Mouse (Mus musculus) spleen, adult 2 months (tissue): ENCODE measurements at regions not wholly inside any gene's neighbourhood (a gene's known extent, or its start where the extent isn't known, plus 50 kb on each side); places are given as distances from the start of the nearest gene placed in this dataset.

Experiments used
- DNase-seq, 2 experiments: peaks; one replicate each; pipeline versions ENCODE4 v3.0.0 to v3.0.0-alpha.2; 2012 to 2021; ENCODE audit warnings: low spot score in 2 of 2, low read depth in 1 of 2
- H3K27ac ChIP-seq: fragments of 200-500 bp; 2 replicates; pipeline ENCODE4 v1.5.1; 2012; ENCODE audit warnings: low read length, inconsistent platforms; ENCODE audit not compliant: insufficient read depth
- H3K27me3 ChIP-seq: fragments of 200-500 bp; 2 replicates; pipeline ENCODE4 v1.6.1; 2012; ENCODE audit warnings: mild to moderate bottlenecking, moderate library complexity, low read length, inconsistent platforms; ENCODE audit not compliant: control insufficient read depth, insufficient read depth
- H3K36me3 ChIP-seq: fragments of 200-500 bp; 2 replicates; pipeline ENCODE4 v1.6.1; 2012; ENCODE audit warnings: mild to moderate bottlenecking, low read length, inconsistent platforms; ENCODE audit not compliant: control insufficient read depth, insufficient read depth
- H3K4me1 ChIP-seq: fragments of 200-500 bp; 2 replicates; pipeline ENCODE4 v1.6.1; 2011; ENCODE audit warnings: inconsistent platforms; ENCODE audit not compliant: control insufficient read depth, insufficient read depth, insufficient read length
- H3K4me3 ChIP-seq: fragments of 200-500 bp; 2 replicates; pipeline ENCODE4 v1.5.1; 2011; ENCODE audit warnings: mild to moderate bottlenecking, inconsistent platforms; ENCODE audit not compliant: insufficient read depth, insufficient read length; ENCODE audit errors: extremely low read depth
- CTCF ChIP-seq: fragments of 200-500 bp; IDR thresholded peaks from 2 replicates; pipeline ENCODE4 v1.5.1; 2011; ENCODE audit warnings: mild to moderate bottlenecking, inconsistent platforms; ENCODE audit not compliant: insufficient read depth, insufficient read length, insufficient replicate concordance; ENCODE audit errors: extremely low read depth
- POLR2A ChIP-seq: fragments of 200-500 bp; IDR thresholded peaks from 2 replicates; pipeline ENCODE4 v1.6.1; 2011; ENCODE audit warnings: low read depth, low read length, inconsistent platforms
- WGBS: fragments of 180-500 bp; shearing (Covaris S2); methylation state at CpG from one replicate; pipeline ENCODE4 v1.1.7; 2018; 5-methylcytosine and 5-hydroxymethylcytosine counted together

DNA sequence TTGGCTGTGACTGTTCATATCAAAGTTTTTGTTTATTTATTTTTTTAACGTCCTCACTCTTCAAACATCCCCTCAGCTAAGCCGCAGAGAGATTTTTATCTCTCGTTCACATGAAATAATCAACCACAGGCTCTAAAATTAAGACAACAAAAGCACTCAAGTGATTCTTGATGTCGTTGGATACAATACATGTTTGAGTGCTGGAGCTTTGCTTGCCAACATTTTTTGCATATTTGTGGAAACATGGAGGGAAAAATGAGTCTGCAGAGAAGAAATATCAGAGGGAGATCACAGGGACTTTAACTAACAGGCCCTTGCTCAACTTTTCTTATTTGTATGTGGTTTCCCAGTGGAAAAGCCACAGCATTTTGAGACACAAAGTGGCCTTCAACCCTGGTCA is 338.0 kb upstream of the Mgmt start:
- Histone ChIP-seq H3K27ac (no peak overlapping the region), H3K27me3 (no peaks in the 10 kb centered on the region), H3K4me1 (no peaks in the 10 kb centered on the region), H3K4me3 (no peak overlapping the region), H3K36me3 (no peaks in the 10 kb centered on the region)
- no peak for DNase-seq
- TF ChIP-seq POLR2A, result no peak
- TF ChIP-seq CTCF, result no peak
- 29% methylated on average over 4 of the region's 4 CpGs for WGBS

- no peak for DNase-seq
- Histone ChIP-seq H3K27me3 (no peaks in the 10 kb centered on the region), H3K27ac (no peak overlapping the region), H3K4me1 (no peaks in the 10 kb centered on the region), H3K4me3 (no peak overlapping the region), H3K36me3 (no peaks in the 10 kb centered on the region)
- WGBS, result 86% methylated on average over 6 of the region's 6 CpGs
- TF ChIP-seq POLR2A (no peak), CTCF (no peak)
Observed at GRCm38 (mm10) chr7:136559536-136559935, 334.9 kb upstream of the Mgmt start.

DNA sequence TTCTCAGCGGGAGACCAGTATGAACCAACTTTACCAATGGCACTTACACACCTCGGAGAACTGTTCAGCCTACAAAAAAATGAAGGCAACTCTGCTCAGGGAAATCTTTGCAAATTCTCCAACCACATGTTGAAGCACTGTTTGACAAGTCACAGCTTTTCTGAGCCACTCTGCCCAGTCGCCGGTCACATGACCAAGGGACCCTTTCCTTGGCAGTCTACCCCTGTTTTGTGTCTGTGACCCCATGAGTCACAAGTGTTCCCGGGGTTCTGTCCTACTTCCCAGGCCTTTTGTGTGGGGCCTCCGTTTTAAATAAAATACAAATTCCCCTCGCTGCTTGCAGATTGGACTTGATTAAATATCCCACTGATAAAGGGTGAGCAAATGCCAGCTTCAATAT is 323.5 kb upstream of the Mgmt start:
- H3K36me3 ChIP-seq, result no peaks in the 10 kb centered on the region
- no peaks in the 10 kb centered on the region for H3K4me1 ChIP-seq
- no peak overlapping the region for H3K27ac ChIP-seq
- no peak overlapping the region for H3K4me3 ChIP-seq
- 75% methylated on average over 7 of the region's 7 CpGs for WGBS
- no peaks in the 10 kb centered on the region for H3K27me3 ChIP-seq
- no peak for DNase-seq
- no peak for TF ChIP-seq CTCF
- TF ChIP-seq POLR2A, result no peak

DNA sequence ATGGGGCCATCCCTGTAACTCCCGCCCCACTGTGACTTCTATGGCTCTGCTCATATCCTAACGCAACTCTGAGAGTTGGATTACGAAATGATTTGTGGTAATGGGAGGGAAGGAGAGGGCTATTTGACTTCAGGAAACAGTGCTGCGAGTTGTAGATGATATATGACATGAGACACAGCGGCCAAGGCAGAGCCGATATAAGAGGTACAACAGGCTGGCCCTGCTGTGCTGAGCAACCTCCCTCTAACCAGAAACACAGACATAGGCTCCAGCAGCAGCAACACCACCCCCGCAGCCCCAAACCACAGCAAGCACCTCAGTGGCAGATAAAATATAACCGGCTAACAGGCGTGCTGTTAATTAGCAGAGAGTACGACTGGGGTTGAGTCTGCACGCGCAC is 312.5 kb upstream of the Mgmt start:
- Histone ChIP-seq H3K27ac (no peak overlapping the region), H3K4me3 (no peak overlapping the region), H3K36me3 (no peaks in the 10 kb centered on the region), H3K4me1 (no peaks in the 10 kb centered on the region), H3K27me3 (no peaks in the 10 kb centered on the region)
- WGBS, result 8% methylated on average over 12 of the region's 12 CpGs
- no peak for DNase-seq
- TF ChIP-seq POLR2A, result no peak
- TF ChIP-seq CTCF, result no peak

DNA sequence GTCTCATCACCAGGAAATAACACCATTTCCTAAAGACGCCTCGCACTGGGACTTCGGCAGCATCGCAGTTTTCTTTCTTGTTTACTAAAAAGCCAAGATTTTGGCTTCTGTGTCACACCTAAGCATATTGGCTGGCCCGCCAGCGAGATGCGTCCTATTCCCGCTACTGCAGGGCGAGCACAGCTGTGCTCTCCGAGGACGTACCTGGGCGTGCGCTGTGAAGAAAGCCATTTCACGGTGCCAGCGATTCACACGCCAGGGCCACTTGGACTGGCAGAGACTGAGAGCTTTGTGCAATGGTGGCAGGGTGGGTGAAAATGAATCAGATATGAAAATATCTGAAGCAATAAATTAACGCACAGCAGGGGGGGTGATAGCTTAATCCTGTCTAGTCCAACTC is 310.1 kb upstream of the Mgmt start:
- no peak overlapping the region for H3K4me3 ChIP-seq
- no peak overlapping the region for H3K27ac ChIP-seq
- H3K36me3 ChIP-seq, result no peaks in the 10 kb centered on the region
- no peak for TF ChIP-seq CTCF
- TF ChIP-seq POLR2A, result no peak
- no peaks in the 10 kb centered on the region for H3K27me3 ChIP-seq
- H3K4me1 ChIP-seq, result no peaks in the 10 kb centered on the region
- no peak for DNase-seq
- 74% methylated on average over 17 of the region's 17 CpGs for WGBS

DNA sequence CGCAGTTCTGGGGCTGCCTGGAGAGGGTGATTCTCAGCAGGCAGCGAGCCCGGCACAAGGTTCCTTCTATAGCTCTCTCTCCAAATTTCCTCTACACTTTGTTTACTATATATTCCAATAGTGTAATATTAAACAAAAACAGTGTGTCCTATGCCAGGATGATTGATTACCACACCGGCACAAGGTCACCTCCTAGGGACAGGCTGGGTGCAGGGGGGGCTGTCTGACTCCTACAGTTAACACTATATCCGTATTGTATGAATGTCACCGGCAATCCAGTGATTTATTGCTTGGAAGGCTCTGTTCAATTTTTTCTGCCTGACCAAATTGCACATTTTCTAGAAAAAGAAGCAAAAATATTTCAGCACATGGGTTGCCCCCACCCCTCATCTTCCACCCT is 305.9 kb upstream of the Mgmt start:
- no peak overlapping the region for H3K27ac ChIP-seq
- no peaks in the 10 kb centered on the region for H3K36me3 ChIP-seq
- H3K4me1 ChIP-seq, result no peaks in the 10 kb centered on the region
- H3K4me3 ChIP-seq, result no peak overlapping the region
- TF ChIP-seq CTCF, result no peak
- no peak for TF ChIP-seq POLR2A
- WGBS, result 63% methylated on average over 6 of the region's 6 CpGs
- H3K27me3 ChIP-seq, result no peaks in the 10 kb centered on the region
- no peak for DNase-seq

DNA sequence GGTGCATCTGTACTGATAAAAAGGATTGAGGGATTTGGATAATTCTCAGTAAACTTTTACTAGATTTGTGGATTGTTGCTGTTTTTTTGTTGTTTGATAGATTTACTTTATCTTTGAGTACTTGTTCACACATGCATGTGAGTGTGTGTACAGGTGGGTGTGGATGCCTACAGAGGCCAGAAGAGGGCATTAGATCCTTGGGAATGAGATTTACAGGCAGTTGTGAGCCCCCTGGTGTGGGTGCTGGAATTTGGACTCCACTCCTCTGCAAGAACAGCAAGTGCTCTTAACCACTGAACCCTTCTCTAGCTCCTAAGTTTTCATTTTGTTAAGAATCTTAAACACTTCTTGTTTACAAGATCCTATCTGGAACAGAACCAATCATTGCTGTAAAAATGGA is 303.5 kb upstream of the Mgmt start:
- Histone ChIP-seq H3K4me1 (no peaks in the 10 kb centered on the region), H3K27me3 (no peaks in the 10 kb centered on the region), H3K4me3 (no peak overlapping the region), H3K27ac (no peak overlapping the region), H3K36me3 (no peaks in the 10 kb centered on the region)
- no peak for TF ChIP-seq POLR2A
- no peak for DNase-seq
